Mouse (Mus musculus) limb, embryonic 10.5 days (tissue): ENCODE measurements around the gene Ism1. TPM values are rescaled to one million over a fixed set of nuclear protein-coding genes. Genes with fewer than 3 reads are reported as not detected.
A peak's percentile ranks its signal among the peaks of the same experiment; 100 is the strongest.

ENCODE experiments used
- DNase-seq: peaks from one replicate; pipeline ENCODE4 v3.0.0-alpha.2; 2017; ENCODE audit warnings: low spot score
- H3K27ac ChIP-seq: fragments of 300-500 bp; sonication (generic); 2 replicates; pipeline ENCODE4 v1.5.1; 2016; ENCODE audit warnings: mild to moderate bottlenecking
- H3K27me3 ChIP-seq: fragments of 300-500 bp; sonication (generic); 2 replicates; pipeline ENCODE4 v1.6.1; 2016; ENCODE audit warnings: low read depth, mild to moderate bottlenecking; ENCODE audit not compliant: poor library complexity, severe bottlenecking
- H3K36me3 ChIP-seq: fragments of 300-500 bp; sonication (generic); 2 replicates; pipeline ENCODE4 v1.6.1; 2016; ENCODE audit warnings: mild to moderate bottlenecking, moderate library complexity
- H3K4me1 ChIP-seq: fragments of 300-500 bp; sonication (generic); 2 replicates; pipeline ENCODE4 v1.6.1; 2016
- H3K4me3 ChIP-seq: fragments of 300-500 bp; sonication (generic); 2 replicates; pipeline ENCODE4 v1.5.1; 2016; ENCODE audit warnings: mild to moderate bottlenecking, moderate library complexity
- H3K9me3 ChIP-seq: fragments of 300-500 bp; sonication (generic); replicated peaks from 2 replicates; pipeline ENCODE4 v1.6.1; 2016; ENCODE audit warnings: mild to moderate bottlenecking
- WGBS: fragments of 180-500 bp; shearing (Covaris S2); methylation state at CpG from one replicate; pipeline ENCODE4 v1.1.7; 2016; 5-methylcytosine and 5-hydroxymethylcytosine counted together
- polyA plus RNA-seq: library from polyadenylated mRNA; unstranded; fragments of >200 nt; fragmentation: Nextera tagmentation; extraction: Ambion mirVana; gene quantifications from 2 replicates; pipeline ENCODE4 v1.2.1, GENCODE M21; 2016

The Ism1 gene
- polyA plus RNA-seq, 1 experiment from 2014 or later: 3.2 TPM

- DNase-seq: no peak
- Histone ChIP-seq H3K27ac (no peak overlapping the region), H3K4me1 (peaks cover 20% of the 10 kb centered on the region), H3K36me3 (no peaks in the 10 kb centered on the region), H3K4me3 (no peak overlapping the region), H3K27me3 (0 out of 2 replicates have a peak, but pooled peaks cover 6% of the 10 kb centered on the region), H3K9me3 (no peaks in the 10 kb centered on the region)
- WGBS: 56% methylated on average over 3 of the region's 3 CpGs
Observed at GRCm38 (mm10) chr2:139682540-139682939, 4.6 kb downstream of the Ism1 start.

GRCm38 (mm10) chr2:139689442-139690003 lies 11.5 kb downstream of the Ism1 start:
- H3K9me3 ChIP-seq: no peaks in the 10 kb centered on the region
- 0 out of 2 replicates have a peak, but pooled peaks cover 3% of the 10 kb centered on the region for H3K4me1 ChIP-seq
- no peak for DNase-seq
- H3K4me3 ChIP-seq: no peak overlapping the region
- 94% methylated on average over 1 of the region's 1 CpGs for WGBS
- no peaks in the 10 kb centered on the region for H3K27me3 ChIP-seq
- H3K36me3 ChIP-seq: no peaks in the 10 kb centered on the region
- no peak overlapping the region for H3K27ac ChIP-seq

- no peaks in the 10 kb centered on the region for H3K9me3 ChIP-seq
- H3K27me3 ChIP-seq: no peaks in the 10 kb centered on the region
- H3K36me3 ChIP-seq: no peaks in the 10 kb centered on the region
- 0 out of 2 replicates have a peak, but pooled peaks cover 3% of the 10 kb centered on the region for H3K4me1 ChIP-seq
- WGBS: 91% methylated on average over 3 of the region's 3 CpGs
- no peak overlapping the region for H3K27ac ChIP-seq
- no peak for DNase-seq
- H3K4me3 ChIP-seq: no peak overlapping the region
Observed at GRCm38 (mm10) chr2:139693521-139693920, 15.5 kb downstream of the Ism1 start.

- no peaks in the 10 kb centered on the region for H3K9me3 ChIP-seq
- H3K27ac ChIP-seq: no peak overlapping the region
- 0 out of 2 replicates have a peak, but pooled peaks cover 3% of the 10 kb centered on the region for H3K4me1 ChIP-seq
- no peak overlapping the region for H3K4me3 ChIP-seq
- 72% methylated on average over 5 of the region's 5 CpGs for WGBS
- DNase-seq: no peak
- no peaks in the 10 kb centered on the region for H3K36me3 ChIP-seq
- no peaks in the 10 kb centered on the region for H3K27me3 ChIP-seq
Observed at GRCm38 (mm10) chr2:139694638-139695037, 16.7 kb downstream of the Ism1 start.

DNA sequence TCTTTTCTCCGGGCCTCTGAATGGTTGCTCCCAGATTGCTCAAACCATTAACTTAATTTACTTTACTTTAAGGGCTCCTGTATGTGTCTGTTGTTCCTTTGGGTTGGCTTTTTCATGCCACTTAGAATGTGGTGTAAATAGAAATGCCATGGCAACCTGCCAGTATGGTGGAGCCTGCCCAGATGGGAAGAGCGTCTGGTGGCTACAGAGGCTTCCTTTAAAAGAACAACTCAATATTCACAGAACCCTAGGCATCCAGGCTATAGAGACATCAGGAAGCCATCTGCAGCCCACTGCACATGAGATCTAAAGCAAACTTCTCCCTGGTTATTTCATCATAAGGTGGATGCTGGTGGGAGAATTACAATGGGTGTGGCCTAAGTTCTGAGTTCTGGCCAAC lies 18.6 kb downstream of the Ism1 start:
- Histone ChIP-seq H3K4me3 (no peak overlapping the region), H3K27ac (no peak overlapping the region), H3K4me1 (no peaks in the 10 kb centered on the region), H3K9me3 (0 out of 2 replicates have a peak, but pooled peaks cover 2% of the 10 kb centered on the region), H3K27me3 (no peaks in the 10 kb centered on the region), H3K36me3 (peaks cover 7% of the 10 kb centered on the region)
- 50% methylated on average over 2 of the region's 2 CpGs for WGBS
- no peak for DNase-seq

- no peak overlapping the region for H3K4me3 ChIP-seq
- H3K9me3 ChIP-seq: 0 out of 2 replicates have a peak, but pooled peaks cover 2% of the 10 kb centered on the region
- no peak overlapping the region for H3K27ac ChIP-seq
- WGBS: 98% methylated on average over 1 of the region's 1 CpGs
- DNase-seq: no peak
- peaks cover 7% of the 10 kb centered on the region for H3K36me3 ChIP-seq
- H3K27me3 ChIP-seq: no peaks in the 10 kb centered on the region
- H3K4me1 ChIP-seq: no peaks in the 10 kb centered on the region
Observed at GRCm38 (mm10) chr2:139700609-139701008, 22.6 kb downstream of the Ism1 start.

- Histone ChIP-seq H3K4me3 (no peak overlapping the region), H3K27me3 (no peaks in the 10 kb centered on the region), H3K4me1 (no peaks in the 10 kb centered on the region), H3K36me3 (peaks cover 7% of the 10 kb centered on the region), H3K9me3 (0 out of 2 replicates have a peak, but pooled peaks cover 2% of the 10 kb centered on the region), H3K27ac (no peak overlapping the region)
- WGBS: 76% methylated on average over 3 of the region's 3 CpGs
- DNase-seq: no peak
Observed at GRCm38 (mm10) chr2:139704951-139705350, 27.0 kb downstream of the Ism1 start.

- Histone ChIP-seq H3K9me3 (no peaks in the 10 kb centered on the region), H3K4me3 (no peak overlapping the region), H3K36me3 (no peaks in the 10 kb centered on the region), H3K27me3 (no peaks in the 10 kb centered on the region), H3K27ac (no peak overlapping the region), H3K4me1 (no peaks in the 10 kb centered on the region)
- 82% methylated on average over 6 of the region's 6 CpGs for WGBS
- DNase-seq: no peak
Observed at GRCm38 (mm10) chr2:139708194-139708899, 30.4 kb downstream of the Ism1 start.

- no peak overlapping the region for H3K4me3 ChIP-seq
- H3K36me3 ChIP-seq: no peaks in the 10 kb centered on the region
- no peaks in the 10 kb centered on the region for H3K27me3 ChIP-seq
- DNase-seq: no peak
- H3K4me1 ChIP-seq: no peaks in the 10 kb centered on the region
- H3K27ac ChIP-seq: no peak overlapping the region
- 71% methylated on average over 3 of the region's 3 CpGs for WGBS
- no peaks in the 10 kb centered on the region for H3K9me3 ChIP-seq
Observed at GRCm38 (mm10) chr2:139711640-139712039, 33.7 kb downstream of the Ism1 start.

GRCm38 (mm10) chr2:139712046-139712445 lies 34.1 kb downstream of the Ism1 start:
- 87% methylated on average over 10 of the region's 10 CpGs for WGBS
- Histone ChIP-seq H3K36me3 (no peaks in the 10 kb centered on the region), H3K27me3 (no peaks in the 10 kb centered on the region), H3K4me3 (no peak overlapping the region), H3K9me3 (no peaks in the 10 kb centered on the region), H3K27ac (no peak overlapping the region), H3K4me1 (no peaks in the 10 kb centered on the region)
- DNase-seq: no peak

DNA sequence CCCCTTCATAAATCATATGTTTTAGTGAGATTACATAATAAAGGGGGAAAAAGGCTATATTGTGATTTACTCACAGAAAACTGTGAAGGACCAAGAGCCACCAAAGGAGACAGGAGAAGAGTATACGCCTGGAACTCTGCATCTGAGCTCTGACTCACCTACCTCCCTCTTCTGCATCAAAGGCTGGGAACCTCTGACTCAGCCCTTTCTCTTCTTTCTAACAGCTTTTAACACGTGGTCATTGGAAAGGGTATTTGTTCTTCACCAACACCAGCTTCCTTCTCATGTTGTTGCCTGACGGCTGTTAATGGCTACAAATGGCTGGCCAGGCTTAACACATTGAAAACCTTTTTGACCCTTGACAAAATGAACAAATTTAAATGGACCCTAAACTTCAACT lies 36.2 kb downstream of the Ism1 start:
- Histone ChIP-seq H3K27ac (no peak overlapping the region), H3K4me1 (no peaks in the 10 kb centered on the region), H3K9me3 (no peaks in the 10 kb centered on the region), H3K27me3 (no peaks in the 10 kb centered on the region), H3K36me3 (no peaks in the 10 kb centered on the region), H3K4me3 (no peak overlapping the region)
- WGBS: 56% methylated on average over 3 of the region's 3 CpGs
- DNase-seq: no peak

DNA sequence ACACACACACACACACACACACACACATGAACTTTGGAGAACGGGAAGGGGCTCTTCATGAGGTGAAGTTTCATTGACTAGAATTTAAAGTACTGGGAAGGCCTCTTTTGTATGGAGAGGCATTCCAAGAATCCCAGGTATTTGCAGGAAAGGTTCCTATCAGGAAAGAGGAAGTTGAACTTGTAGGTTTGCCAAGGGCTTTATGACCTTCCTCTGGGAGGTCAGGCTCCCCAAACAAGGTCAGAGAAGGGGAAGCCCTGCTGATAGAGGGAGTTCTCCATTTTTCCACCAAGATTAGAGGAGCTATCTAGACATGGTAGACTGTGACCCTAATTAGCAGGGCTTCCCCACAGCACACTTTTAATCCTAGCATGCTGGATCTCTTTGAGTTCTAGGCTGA lies 39.8 kb downstream of the Ism1 start:
- H3K27me3 ChIP-seq: no peaks in the 10 kb centered on the region
- no peaks in the 10 kb centered on the region for H3K36me3 ChIP-seq
- no peak overlapping the region for H3K27ac ChIP-seq
- H3K9me3 ChIP-seq: no peaks in the 10 kb centered on the region
- H3K4me3 ChIP-seq: no peak overlapping the region
- no peak for DNase-seq
- WGBS: 90% methylated on average over 1 of the region's 1 CpGs
- no peaks in the 10 kb centered on the region for H3K4me1 ChIP-seq

DNA sequence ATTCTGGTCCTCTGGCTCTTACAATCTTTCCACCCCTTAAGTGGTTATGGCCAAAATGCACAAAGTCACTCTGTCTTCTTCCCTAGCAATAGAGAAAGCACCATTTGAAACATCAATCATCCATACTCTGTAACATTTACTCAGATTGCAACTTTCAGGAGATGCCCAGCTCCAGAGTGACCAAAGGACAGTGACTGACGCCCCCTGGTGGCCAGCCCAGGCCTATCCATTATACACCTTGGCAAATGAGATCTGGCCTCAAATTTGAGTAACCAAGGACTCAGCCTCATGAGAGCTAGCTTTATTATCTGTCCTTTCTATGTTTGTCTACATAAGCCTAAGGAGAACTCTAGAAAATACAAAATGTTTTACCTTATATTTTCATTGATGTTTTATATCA lies 44.7 kb downstream of the Ism1 start:
- DNase-seq: peak; percentile 79
- H3K27me3 ChIP-seq: no peaks in the 10 kb centered on the region
- H3K4me1 ChIP-seq: no peaks in the 10 kb centered on the region
- H3K36me3 ChIP-seq: no peaks in the 10 kb centered on the region
- no peak overlapping the region for H3K4me3 ChIP-seq
- WGBS: 3% methylated on average over 1 of the region's 1 CpGs
- no peaks in the 10 kb centered on the region for H3K9me3 ChIP-seq
- H3K27ac ChIP-seq: no peak overlapping the region
